Mouse (Mus musculus) embryonic fibroblast, embryonic 13.5 days (primary cell): ENCODE results near the gene Caln1.

Experiments used
- CTCF ChIP-seq: IDR thresholded peaks from 2 replicates; pipeline ENCODE4 v1.5.1; 2011; ENCODE audit warnings: mild to moderate bottlenecking, control low read depth, low read length, moderate library complexity, borderline replicate concordance; ENCODE audit not compliant: insufficient read depth
- POLR2A ChIP-seq: IDR thresholded peaks from 2 replicates; pipeline ENCODE4 v1.6.1; 2011; ENCODE audit warnings: low read depth, mild to moderate bottlenecking, control low read depth, low read length, moderate library complexity

- TF ChIP-seq CTCF = no peak
- no peak for TF ChIP-seq POLR2A
These were observed 217.0 kb downstream of the Caln1 start for GRCm38 (mm10) chr5:130586257-130586656.
